Mouse (Mus musculus) spleen, postnatal 14 days (tissue): ENCODE data around the gene Tnfsfm13.
"Not testable (repeated sequence)": the region's sequence is repeated elsewhere in the genome, so short reads cannot be mapped to it uniquely, and the experiment has no call there.

Experiments
- DNase-seq, 2 experiments: peaks; one replicate each; pipeline ENCODE4 v3.0.0; 2021 to 2022; ENCODE audit warnings: low spot score in 2 of 2

Tnfsfm13 gene

GRCm38 (mm10) chr11:69704613-69705010, 8.7 kb upstream of the Tnfsfm13 start:
- DNase-seq: no peak

DNA sequence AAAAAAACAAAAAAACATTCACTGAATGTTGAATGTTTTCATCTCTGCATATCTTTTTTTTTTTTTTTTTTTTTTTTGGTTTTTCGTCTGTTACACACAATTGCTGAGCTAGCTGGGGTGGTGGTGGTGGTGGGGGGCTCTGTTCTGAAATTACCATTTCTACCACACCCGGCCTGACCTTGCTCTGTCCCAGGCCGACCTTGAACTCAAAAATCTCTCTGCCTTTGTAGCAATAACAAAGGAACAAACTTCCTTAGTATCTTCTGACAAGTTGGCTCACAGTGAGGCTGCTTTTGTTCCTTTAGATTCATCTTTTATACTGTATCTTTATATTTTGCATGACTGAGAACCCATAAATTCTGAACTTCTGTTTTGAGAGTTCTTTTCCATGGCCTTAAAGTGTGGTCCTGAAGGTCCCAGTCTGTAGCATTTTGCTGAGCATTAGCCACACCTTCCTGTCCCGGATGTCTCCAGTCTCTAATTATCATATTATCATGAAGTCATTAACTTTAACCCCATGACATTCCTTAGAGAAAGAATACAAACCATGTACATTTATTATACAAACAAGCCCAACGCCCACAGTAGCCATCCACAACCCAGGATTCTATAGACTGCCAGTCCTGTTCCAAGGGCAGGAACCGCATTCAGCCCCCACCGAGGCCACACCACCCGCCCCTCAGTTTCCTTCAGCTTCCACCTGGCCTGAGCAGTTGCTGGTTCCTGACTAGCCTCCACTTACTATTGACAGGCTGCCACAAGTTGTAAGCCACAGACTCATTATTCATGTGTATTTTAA, 8.1 kb upstream of the Tnfsfm13 start:
- no peak for DNase-seq

- DNase-seq: not testable (repeated sequence)
Measured at GRCm38 (mm10) chr11:69703381-69703780, 7.5 kb upstream of the Tnfsfm13 start.

GRCm38 (mm10) chr11:69702886-69703285, 7.0 kb upstream of the Tnfsfm13 start:
- DNase-seq: not testable (repeated sequence)

DNA sequence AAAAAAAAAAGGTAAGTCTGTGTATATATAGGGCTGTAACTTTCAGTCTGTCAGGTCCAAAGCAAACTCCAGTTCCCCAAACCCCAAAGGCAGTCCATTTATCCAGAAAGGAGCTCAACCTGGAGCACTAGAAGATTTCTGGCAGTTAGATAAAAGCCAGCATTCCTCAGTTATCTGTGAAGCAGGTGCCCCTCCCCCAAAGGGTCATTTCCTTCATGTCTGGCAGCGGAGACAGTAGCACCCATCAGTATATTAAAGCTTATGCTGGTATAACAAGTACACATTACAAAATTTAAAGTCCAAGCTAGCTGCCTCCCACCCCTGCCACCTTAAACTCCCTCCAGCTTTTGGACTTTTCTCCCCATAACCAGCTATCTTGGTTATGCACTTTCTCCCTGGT, 3.7 kb upstream of the Tnfsfm13 start:
- DNase-seq: no peak

- DNase-seq: no peak
Measured at GRCm38 (mm10) chr11:69698574-69698973, 2.7 kb upstream of the Tnfsfm13 start.

DNA sequence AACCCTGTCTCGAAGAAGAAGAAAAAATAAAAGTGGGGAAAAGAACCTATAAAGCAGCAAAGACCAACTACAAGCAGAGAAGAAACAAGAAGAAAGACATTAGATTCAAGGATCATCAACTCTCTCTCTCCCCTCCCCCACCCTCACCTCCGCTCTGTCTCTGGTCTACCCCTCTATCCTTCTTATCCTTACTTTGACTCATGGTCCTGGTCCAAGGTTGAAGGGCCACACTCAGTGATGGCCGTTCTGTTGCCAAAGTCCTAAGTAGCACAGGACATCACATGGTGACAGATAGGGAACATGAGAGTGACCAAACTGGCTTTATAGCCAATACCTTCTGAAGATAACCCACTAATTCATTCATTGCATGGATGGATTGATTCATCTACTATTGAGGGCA, 1.5 kb upstream of the Tnfsfm13 start:
- DNase-seq: no peak

- DNase-seq: no peak
Measured at GRCm38 (mm10) chr11:69695046-69695360, 895 bp downstream of the Tnfsfm13 start.

- DNase-seq: no peak
Measured at GRCm38 (mm10) chr11:69693421-69693965, 2.4 kb downstream of the Tnfsfm13 start.

DNA sequence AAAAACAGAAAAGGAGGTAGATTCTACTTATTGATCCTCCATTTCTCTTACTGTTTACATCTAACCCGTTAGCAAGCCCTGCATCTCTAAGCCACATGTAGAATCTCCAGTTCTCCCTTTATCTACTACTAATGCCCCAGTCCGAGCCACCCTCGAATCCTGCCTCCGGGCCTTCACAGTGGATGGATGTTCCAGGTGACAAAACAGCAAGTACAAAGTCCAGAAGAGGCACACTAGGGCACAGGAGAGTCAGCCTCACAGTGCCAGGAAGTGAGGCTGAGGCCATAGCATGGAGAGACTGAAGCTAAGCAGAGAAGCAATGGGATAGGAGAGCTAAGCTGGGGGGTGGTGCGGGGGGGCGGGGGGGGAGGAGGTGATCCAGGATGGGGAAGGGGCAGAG, 3.0 kb downstream of the Tnfsfm13 start:
- DNase-seq: no peak

GRCm38 (mm10) chr11:69692196-69692811, 3.6 kb downstream of the Tnfsfm13 start:
- no peak for DNase-seq

DNA sequence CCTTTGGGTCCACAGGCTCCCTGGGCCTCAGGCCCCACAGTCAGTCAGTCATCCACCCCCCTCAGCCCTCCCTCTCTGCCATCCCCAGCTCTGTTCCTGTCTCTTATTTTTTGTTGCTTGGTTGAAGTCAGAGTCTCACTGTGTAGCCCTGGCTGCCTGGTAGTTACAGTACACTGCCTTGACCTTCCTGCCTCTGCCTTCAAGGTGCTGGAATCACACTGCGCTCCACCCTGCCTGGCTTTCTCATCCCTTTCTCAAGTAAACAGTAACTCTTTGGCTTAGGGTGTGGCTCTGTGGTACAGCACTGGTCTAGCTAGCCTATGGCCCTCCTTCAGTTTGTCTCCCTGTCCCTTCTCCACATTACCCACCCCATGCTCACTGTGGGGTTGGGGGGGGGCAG, 6.0 kb downstream of the Tnfsfm13 start:
- DNase-seq: no peak

- DNase-seq: no peak
Measured at GRCm38 (mm10) chr11:69687061-69687460, 8.8 kb downstream of the Tnfsfm13 start.

DNA sequence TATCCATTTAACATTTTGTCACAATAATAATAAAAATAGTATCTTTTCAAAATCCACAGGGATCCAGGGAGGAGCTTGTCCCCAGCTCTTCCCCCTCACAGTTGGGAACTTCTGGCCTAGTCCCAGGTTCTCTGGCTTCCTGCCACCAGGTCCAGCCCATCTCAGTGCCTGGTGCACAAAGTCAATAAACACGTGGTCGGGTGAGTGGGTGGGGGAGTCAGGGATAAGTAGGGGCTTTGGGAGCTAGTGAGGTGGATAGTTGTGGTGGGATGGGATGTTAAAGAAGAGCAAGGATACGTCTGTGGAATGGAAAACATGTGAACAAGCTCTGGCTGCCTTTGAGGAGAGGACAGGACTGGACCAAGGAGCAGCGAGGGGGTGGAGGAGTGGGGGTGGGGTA, 9.5 kb downstream of the Tnfsfm13 start:
- DNase-seq: no peak

- DNase-seq: no peak
Measured at GRCm38 (mm10) chr11:69685526-69686148, 10.3 kb downstream of the Tnfsfm13 start, which contains the start of gene Tnfsf13. Tnfsf13 (minus strand) TSS chr11:69685784.

DNA sequence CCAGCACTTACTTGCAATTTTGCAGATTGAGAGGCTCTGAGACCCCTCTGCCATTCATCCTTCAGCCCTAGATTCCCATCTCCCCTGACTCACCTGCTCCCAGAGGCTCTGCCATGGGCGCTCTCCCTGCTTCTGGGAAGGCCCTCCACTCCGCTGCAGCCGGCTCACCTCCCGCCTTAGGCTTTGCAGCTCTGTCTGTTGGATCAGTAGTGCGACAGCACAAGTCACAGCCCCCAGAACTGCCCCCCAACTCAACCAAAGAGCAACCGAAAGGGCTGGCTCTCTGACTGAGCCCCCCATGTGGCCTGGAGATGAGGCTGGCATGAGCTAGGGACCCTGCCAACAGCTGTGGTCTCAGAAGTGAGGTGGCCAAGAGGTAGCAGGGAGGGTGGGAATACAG, 11.0 kb downstream of the Tnfsfm13 start:
- no peak for DNase-seq

- DNase-seq: no peak
Measured at GRCm38 (mm10) chr11:69684128-69684745, 11.7 kb downstream of the Tnfsfm13 start.

- no peak for DNase-seq
Measured at GRCm38 (mm10) chr11:69683576-69683975, 12.3 kb downstream of the Tnfsfm13 start.

- peak; percentile 73 to 86 for DNase-seq
Measured at GRCm38 (mm10) chr11:69682840-69683533, 12.9 kb downstream of the Tnfsfm13 start.

DNA sequence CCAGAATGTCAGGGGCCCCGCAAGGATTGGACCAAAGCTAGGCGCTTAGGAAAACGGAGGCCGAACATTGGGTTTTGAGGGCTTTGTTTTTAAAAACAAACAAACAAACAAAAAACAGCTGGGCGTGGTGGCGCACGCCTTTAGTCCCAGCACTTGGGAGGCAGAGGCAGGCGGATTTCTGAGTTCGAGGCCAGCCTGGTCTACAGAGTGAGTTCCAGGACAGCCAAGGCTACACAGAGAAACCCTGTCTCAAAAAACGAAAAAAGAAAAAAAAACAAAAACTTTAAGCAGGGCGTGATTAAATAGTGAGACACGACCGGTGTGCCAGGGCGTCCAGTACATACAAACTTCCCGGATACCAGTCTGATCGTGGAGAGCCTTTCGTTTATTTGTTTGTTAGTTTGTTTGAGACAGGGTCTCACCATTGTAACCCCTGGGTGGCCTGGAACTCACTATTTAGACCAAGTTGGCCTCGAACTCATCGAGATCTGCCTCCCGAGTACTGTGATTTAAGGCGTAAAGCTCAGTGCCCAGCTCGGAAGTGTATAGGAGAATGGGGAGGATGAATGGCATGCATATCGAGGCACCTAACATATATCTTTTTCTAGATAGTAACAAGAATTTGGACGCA, 13.6 kb downstream of the Tnfsfm13 start:
- DNase-seq: no peak
